Mouse (Mus musculus) adrenal gland, adult (tissue): ENCODE measurements around the gene Acot12.
"Not testable (repeated sequence)": the region's sequence is repeated elsewhere in the genome, so short reads cannot be mapped to it uniquely, and the experiment has no call there.

ENCODE experiments used
- DNase-seq, 2 experiments: peaks; one replicate each; pipeline ENCODE4 v3.0.0; 2022 to 2023; ENCODE audit warnings: low spot score in 1 of 2; ENCODE audit not compliant: inconsistent age in 2 of 2

The Acot12 gene

DNA sequence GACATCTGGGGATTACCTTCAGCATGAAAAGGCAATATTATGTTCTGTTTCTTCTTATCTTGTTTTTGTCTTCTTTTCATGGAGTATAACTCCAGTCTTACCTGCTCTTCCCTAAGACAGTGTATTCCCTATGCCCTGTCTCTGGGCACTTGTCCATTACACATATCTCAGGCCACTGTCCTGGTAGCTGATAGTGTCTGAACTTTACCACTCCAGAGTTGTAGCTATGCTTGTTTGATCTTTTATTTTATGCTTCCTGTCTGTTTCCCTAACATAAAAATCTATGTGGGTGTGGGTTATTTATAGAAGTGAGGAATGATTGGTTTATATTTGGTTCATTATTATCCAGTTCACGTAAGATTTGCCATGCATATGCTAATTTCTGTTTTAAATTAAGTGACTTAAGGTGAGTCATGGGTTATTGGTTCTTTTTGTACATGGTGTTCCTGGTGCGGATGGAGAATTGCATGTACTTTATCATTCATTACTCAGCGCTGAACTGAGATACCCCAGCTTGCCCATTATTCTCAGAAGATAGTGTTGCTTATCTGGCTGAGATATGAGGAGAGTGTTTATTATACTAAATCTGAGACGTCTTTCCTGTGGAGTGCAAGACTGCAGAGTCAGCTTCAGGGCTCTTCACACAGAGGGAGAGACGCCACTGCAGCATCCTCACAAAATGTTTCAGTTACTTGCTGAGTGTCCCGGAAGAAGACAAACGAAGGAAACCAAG is 17.2 kb downstream of the Acot12 start:
- DNase-seq = no peak

DNA sequence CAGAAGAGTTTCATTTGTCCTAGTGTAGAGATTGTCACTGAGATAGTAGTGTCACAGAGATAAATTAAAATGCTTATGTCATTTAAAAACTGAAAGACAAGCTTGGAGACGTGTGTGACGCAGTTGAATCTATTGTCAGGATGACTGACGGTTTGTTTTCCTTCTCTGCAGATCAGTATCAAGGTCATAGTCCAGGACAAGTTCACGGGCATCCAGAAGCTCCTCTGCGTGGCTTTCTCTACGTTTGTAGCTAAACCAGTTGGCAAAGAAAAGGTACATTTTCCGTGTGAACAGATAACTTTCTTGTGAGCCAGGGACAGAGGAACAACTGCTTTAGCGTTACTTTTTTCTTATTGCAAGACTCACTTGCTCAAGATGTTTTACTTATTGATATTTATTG is 18.5 kb downstream of the Acot12 start:
- peak; percentile 44 to 79 for DNase-seq

- DNase-seq = peak in 1 of 2 experiments; percentile 37
These were observed 19.2 kb downstream of the Acot12 start for GRCm38 (mm10) chr13:91760302-91761050.

DNA sequence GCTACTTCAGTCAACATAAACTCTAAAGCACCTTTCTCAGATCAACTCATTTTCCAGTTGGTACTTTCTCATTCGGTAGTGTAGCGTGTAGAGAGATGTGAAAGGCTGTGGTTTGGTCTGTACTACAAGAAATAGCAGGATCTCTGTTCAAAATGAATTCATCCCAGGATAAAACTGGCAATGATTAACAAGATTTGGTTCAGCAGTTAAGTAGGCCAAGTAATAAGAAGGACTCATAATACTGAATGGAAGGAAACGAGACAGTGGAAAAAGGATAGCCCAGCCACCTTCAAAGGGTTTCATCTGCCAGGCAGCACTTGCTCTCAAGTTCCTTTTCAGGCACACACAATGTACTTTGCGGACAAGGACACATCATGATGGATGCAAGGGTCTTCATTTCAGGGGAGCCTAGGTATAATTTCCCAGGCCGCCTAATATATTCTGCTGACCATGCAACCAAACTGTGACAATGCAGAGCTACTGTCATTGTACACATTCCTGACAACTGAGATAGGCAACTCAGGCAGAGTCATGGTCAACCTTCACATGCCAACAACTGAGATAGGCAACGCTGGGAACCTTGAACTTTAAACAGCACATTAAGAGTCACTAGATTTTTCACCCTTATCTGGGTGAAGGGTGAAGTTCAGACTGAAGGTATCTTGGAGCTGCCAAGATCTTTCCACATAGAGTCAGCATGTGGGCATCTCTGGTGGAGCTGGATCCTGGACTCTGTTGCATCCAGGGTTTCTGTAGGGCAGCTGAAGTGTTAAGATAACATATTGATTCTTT is 20.5 kb downstream of the Acot12 start:
- peak; percentile 74 to 87 for DNase-seq

- not testable (repeated sequence) for DNase-seq
These were observed 22.3 kb downstream of the Acot12 start for GRCm38 (mm10) chr13:91763654-91764053.

DNA sequence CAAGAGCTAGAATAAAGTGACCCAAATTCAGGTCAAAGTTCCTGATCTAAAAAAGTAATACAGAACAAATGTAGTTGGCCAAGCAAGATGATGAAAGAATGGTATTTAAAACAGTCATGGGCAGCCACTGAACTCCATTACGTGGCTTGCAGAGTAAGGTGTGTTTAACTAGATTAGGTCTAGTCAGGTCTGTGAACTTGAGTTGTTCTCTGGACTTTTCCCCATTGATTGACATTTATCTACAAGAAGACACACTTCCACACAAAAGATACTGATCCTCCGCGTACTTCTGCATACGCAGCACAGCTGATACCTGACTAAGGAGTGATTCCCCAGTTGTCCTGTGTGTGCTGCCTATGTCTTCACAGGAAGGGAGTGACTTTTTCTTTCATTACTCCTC is 24.3 kb downstream of the Acot12 start:
- DNase-seq = no peak

DNA sequence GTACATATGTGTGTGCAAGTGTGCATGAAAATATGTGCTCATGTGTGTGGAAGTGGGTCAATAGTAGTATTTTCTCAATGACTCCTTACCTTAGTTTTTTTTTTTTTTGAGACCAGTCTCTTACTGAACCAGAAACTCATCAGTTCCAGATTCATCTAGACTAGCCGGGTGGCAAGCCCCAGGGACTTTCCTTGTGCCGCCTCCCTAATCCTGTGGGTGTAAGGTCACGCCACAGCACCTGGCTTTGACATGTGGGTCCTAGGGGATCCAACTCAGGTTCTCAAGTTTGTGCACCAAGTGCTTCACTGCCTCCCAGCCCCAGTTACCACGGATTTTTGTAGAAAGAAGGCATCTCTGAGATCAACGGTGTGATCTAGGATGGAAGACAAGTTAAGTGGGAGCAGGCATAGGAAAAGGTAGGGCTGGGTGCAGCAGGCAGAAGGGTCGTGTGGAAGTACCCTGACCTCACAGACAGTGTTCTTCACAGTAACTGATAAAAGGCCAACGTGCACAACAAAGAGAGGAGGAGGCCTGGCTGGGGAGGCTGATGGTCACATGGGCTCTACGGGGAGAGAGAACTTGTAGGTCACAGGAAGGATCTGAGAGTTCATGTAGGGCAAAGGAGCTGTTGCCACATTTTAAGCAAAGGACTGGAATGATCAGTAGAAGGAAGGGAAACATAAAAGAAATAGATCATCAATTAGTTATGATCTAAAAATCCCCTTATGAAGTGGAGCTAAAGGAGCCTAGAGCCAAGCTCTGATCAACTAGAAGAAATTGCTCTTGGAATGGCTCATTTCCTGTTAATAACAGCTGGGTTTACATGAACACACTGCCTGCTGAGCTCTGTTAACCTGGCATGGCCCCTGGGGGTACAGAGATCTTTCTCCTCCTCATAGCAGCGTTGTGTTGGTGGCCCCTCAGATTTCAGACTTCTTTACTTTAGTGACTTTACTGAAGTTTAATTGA is 27.7 kb downstream of the Acot12 start:
- no peak for DNase-seq

DNA sequence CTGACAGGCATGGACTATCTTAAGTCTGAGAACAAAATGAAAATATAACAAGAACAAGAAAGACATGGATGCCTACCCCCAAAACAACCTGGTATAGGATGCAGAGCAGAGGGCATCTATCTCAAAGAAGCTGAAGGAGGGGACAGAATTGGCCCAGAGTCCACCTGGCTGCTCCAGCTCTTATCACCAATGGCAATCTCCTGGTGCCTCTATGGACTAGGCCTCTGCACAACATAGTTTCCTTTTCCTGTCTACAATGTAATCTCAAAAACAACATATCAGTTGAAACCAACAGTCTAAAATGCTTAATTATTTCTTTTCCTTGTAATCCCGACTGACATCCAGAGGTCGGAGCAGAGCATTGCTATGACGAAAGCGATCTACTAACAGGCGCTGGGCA is 36.8 kb downstream of the Acot12 start:
- no peak for DNase-seq

DNA sequence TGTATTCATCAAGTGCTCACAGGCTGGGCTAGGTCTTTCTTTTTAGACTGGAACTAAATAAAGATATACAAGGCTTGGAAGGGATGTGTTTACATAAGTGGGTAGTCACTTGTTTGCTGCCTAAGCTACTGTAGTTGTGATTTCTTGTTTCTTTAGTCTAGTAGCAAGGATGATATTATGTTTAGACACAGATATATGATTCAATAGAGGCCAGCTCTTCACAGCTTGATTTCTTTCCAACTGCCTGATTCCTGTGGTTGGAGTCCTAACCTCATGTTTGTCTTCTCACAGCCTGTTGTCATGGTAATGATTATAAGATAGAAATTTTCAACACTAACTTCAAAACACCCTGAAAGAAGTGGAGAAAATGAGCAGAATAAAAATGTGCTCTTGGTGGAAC is 38.6 kb downstream of the Acot12 start:
- no peak for DNase-seq

DNA sequence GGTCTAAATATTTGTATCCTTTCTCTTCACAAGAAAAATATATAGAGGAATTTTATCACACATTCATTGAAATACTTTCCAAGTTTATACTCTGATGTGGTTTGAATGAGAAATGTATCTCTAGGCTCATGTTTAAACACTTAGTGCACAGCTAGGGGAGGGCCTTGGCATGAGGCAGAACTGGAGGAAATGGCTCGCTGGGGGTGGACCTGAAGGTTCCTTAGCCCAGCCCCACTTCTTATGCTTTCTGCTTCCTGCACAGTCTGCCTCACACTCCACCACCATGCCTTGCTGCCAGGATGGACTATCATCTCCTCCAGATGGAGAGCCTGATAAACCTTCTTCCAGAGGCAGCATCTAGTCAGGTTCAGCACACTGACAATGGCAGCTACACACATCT is 50.7 kb downstream of the Acot12 start:
- DNase-seq = no peak

DNA sequence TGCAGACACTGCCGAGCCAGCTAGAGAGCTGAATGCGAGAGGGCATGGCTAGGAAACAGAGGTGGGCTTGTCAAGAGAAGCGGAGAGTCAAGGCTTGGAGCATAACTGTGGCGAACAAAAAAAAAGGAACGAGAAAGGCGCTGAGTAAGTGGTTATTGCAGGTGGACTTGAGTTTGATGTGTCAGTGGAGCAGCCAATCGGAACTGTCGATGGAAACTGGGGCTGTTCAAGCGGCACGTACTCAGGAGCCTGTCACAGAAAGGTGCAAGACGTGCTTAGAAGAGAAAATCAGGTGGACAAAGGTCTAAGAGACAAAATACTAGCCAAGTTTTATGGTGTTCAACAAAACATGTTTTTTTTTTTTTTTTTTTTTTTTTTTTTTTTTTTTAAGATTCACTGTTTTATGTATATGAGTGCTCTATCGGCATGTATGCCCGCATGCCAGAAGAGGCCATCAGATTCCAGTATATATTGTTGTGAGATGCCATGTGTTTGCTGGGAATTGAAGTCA is 53.7 kb downstream of the Acot12 start:
- no peak for DNase-seq

DNA sequence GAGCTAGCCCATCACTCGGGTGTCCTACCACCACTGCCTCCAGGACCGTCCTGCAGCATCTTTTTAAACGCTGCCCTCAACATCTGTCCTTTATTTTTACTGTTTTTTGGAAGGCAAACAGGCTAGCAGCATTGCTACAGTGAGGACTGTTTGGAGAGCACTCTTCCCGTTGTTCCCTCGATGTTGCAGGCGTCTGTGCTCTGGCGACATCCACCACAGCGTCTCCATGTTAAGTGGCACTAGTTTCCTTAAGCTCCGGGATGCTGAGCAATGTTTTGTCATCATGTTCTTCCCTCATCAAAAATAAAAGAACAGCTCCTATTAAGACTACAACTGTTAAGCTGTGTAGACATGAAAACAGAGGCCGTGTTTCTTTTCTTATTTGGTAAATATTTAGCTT is 54.3 kb downstream of the Acot12 start:
- no peak for DNase-seq

DNA sequence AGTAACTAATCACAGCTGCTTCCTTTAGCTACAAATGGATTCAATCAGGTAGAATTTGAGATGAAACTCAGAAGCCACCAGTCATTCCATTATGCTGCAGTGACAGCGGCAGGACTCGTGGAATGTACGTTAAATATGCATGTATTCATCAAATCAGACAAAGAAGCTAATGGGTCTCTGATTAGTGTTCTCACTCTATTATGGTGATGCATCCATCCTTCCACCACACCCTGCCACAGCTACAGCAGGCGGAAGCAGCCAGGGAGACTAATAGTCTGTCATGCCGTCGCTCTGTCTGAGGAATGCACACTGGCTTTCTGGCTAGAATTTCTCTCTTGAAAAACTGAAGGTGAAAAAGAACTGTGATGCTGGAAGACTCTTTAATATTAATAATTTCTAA is 54.7 kb downstream of the Acot12 start:
- DNase-seq = no peak

DNA sequence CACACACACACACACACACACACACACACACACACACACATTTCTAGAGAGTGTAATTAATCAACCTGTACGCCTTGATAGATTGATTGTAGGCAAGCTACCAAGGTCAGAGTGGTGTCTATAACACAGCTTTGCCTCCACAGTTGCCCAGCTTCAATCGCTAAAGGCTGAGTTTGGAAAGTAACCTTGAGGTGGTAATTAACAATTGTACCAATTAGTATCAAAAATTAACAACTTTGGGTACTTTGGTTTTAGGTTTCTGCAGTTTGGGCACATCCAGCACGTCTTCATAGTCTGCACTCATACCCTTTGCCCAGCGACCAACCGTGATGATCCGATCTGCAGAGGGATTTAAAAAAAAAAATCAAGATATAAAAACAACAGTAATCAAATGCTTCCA is 55.6 kb downstream of the Acot12 start:
- DNase-seq = no peak

GRCm38 (mm10) chr13:91797442-91797841 is 56.1 kb downstream of the Acot12 start:
- no peak for DNase-seq

- DNase-seq = no peak
These were observed 60.4 kb downstream of the Acot12 start for GRCm38 (mm10) chr13:91801726-91802125.

- peak; percentile 90 to 97 for DNase-seq
These were observed 66.0 kb downstream of the Acot12 start, which contains the start of gene Zcchc9 for GRCm38 (mm10) chr13:91807155-91807839. Gene Zcchc9 (minus strand): TSS chr13:91807705.

DNA sequence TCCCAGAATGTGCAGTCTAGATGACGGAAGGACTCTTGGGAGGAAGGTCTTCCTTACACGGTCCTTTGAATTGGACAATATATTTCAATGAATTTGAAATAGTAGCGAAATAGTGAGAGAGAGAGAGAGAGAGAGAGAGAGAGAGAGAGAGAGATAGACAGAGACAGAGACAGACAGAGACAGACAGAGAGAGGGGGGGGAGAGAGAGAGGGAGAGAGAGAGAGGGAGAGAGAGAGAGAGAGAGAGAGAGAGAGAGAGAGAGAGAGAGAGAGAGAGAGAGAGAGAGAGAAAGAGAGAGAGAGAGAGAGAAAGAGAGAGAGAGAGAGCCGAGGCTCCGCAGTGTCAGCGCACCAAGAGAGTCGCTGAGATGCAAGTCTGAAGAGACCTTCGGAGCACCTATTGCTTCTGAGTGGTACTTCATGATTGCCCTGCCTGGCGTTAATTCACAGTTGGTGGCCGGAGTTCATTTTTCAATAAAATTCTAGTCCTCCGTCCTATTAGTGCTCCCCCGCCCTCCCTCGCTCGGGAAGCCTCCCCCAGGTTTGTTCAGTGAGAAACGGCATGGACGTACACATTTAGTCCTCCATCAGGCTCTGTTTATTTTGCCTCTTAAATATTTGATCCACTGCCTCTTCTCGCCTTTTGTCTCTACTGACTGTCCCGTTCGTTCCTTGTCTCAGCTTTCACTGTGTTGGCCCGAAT is 66.7 kb downstream of the Acot12 start:
- DNase-seq = peak in 1 of 2 experiments; percentile 55

- peak in 1 of 2 experiments; percentile 38 for DNase-seq
These were observed 68.2 kb downstream of the Acot12 start for GRCm38 (mm10) chr13:91809476-91809875.
